Mouse (Mus musculus) central nervous system, embryonic 18 days (tissue): ENCODE measurements around the gene Spdl1. TPM values are rescaled to one million over a fixed set of nuclear protein-coding genes. Genes with fewer than 3 reads are reported as not detected.

Source experiments
- polyA plus RNA-seq: library from polyadenylated mRNA; depleted of rRNA; stranded (reverse); fragments of >200 nt; gene quantifications from 2 replicates; pipeline ENCODE4 v1.2.3, GENCODE M21; 2012; rRNA removed

The Spdl1 gene
- 2.8 and 3.2 TPM in 2 replicates for polyA plus RNA-seq

DNA sequence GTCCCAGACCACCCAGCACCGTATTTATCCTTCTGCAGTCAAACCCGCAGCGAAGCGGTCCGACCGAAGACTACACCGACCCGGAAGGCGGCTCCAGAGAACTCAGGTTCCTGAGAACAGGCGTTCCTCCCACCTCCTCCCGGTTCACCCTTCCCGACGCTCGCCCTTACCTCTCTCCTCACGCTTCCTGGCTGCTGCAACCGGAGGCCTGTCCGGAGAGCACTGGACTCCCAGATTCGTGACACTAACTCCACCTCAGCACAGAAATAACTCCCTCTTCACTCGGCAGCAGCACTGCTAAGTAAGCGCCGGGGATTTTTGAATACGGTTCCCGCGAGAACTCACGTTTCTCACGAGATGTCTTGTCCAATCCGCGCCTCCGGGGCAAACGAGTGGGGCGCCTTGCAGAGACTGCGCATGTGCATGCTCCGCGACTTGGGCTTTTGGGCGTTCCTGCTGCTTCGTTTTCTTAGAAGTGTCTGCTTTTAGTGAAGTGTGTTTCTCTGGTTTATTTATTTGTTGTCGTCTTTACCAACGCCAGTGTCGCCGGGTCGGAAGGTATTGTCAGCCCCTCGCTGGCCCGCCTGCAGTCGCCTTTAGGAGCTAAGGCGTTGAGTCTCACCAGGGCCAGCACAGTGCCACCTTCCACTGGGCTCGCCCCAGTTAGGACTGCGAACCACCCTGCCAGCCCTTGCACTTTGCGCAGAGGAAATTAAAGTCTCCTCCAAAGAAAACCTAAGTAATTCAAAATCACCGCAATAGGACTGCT, at the start of gene Spdl1:
Spdl1 (minus strand) TSS at position 324 of the 769 bp plus-strand sequence.

DNA sequence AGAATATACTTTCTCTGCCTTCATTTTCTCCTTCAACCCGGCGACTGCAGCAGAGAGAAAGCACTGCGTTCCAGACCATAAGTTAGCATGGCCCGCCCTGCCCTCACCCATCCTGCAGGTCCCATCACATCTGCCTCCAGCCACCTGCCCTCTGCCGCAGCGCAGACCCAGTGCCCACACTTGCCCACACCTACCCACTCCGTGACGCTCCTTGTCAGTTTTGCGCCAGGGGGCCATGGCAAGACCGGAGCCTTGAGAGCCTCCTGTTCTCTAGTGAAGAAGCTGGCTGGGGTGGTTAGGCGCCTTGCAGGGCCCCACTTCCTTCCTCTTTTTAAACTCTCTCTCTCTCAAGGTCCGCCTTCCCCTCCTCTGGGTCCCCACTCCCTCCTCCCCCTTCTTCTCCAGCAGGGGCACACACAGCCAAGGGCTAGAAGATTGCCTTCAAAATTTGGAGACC, 49.8 kb downstream of the Spdl1 start, which contains the start of gene Dock2:
Dock2 (minus strand) TSS at position 306 of the 457 bp plus-strand sequence.

Other genes starting within 250 kb of the Spdl1 start
- gene Dock2, start 49.7 kb downstream of the Spdl1 start, polyA plus RNA-seq, result 0.40 and 0.44 TPM in 2 replicates